Mouse (Mus musculus): ENCODE data around the gene Tap1. TPM values are rescaled to one million over a fixed set of nuclear protein-coding genes. Genes with fewer than 3 reads are reported as not detected.
"Not testable (repeated sequence)": the region's sequence is repeated elsewhere in the genome, so short reads cannot be mapped to it uniquely, and the experiment has no call there.

Gene Tap1
- polyA plus RNA-seq (2015; fragmentation: Nextera tagmentation; extraction: Ambion mirVana): 3.0 and 3.7 TPM in 2 replicates

- Histone ChIP-seq H3K36me3 (no peaks in the 10 kb centered on the region), H3K27ac (replicated peaks) (no peak within 1 kb of the TSS), H3K9me3 (no peaks in the 10 kb centered on the region), H3K4me1 (replicated peaks) (peaks cover 15% of the 10 kb centered on the region), H3K4me2 (peak within 1 kb of the TSS; percentile 77), H3K4me3 (peak within 1 kb of the TSS; percentile 46), H3K9ac (peak within 1 kb of the TSS; percentile 44), H3K27me3 (peaks cover 58% of the 10 kb centered on the region)
- WGBS: under 1% methylated on average over 45 of the region's 46 CpGs
- ATAC-seq (ENCODE audit: low FRiP score, low read depth): peak; percentile 95
These were observed at the start of gene Tap1, which contains the start of gene Psmb9 for GRCm38 (mm10) chr17:34187261-34187916. Gene Tap1 (plus strand): TSS chr17:34187553. Gene Psmb9 (minus strand): TSS chr17:34187764.

- H3K27ac ChIP-seq (replicated peaks): no peak overlapping the region
- no peak overlapping the region for H3K4me2 ChIP-seq
- H3K9me3 ChIP-seq: no peaks in the 10 kb centered on the region
- 68% methylated on average over 7 of the region's 7 CpGs for WGBS
- H3K27me3 ChIP-seq: peaks cover 48% of the 10 kb centered on the region
- peaks cover 17% of the 10 kb centered on the region for H3K4me1 ChIP-seq (replicated peaks)
- no peak overlapping the region for H3K4me3 ChIP-seq
- no peak overlapping the region for H3K9ac ChIP-seq
- no peak for ATAC-seq (ENCODE audit: low FRiP score, low read depth)
- H3K36me3 ChIP-seq: no peaks in the 10 kb centered on the region
These were observed 49.8 kb upstream of the Tap1 start for GRCm38 (mm10) chr17:34137601-34138000.

GRCm38 (mm10) chr17:34138655-34139054 is 48.7 kb upstream of the Tap1 start:
- Histone ChIP-seq H3K9me3 (no peaks in the 10 kb centered on the region), H3K4me2 (no peak overlapping the region; the same call in 1 of the 2 replicates), H3K4me3 (0 out of 2 replicates have a peak overlapping the region, but pooled peaks have one; percentile 24), H3K4me1 (replicated peaks) (peaks cover 17% of the 10 kb centered on the region), H3K9ac (no peak overlapping the region), H3K27ac (replicated peaks) (no peak overlapping the region), H3K36me3 (no peaks in the 10 kb centered on the region), H3K27me3 (peaks cover 48% of the 10 kb centered on the region)
- WGBS: 85% methylated on average over 7 of the region's 7 CpGs
- ATAC-seq (ENCODE audit: low FRiP score, low read depth): no peak

GRCm38 (mm10) chr17:34139416-34139815 is 47.9 kb upstream of the Tap1 start:
- H3K4me2 ChIP-seq: peak overlapping the region; percentile 58
- H3K4me3 ChIP-seq: peak overlapping the region; percentile 24
- ATAC-seq (ENCODE audit: low FRiP score, low read depth): no peak
- no peak overlapping the region for H3K27ac ChIP-seq (replicated peaks)
- H3K27me3 ChIP-seq: peaks cover 48% of the 10 kb centered on the region
- WGBS: 2% methylated on average over 16 of the region's 16 CpGs
- H3K4me1 ChIP-seq (replicated peaks): peaks cover 17% of the 10 kb centered on the region
- no peaks in the 10 kb centered on the region for H3K9me3 ChIP-seq
- H3K9ac ChIP-seq: no peak overlapping the region
- no peaks in the 10 kb centered on the region for H3K36me3 ChIP-seq

GRCm38 (mm10) chr17:34140240-34140639 is 47.1 kb upstream of the Tap1 start:
- no peaks in the 10 kb centered on the region for H3K36me3 ChIP-seq
- H3K9me3 ChIP-seq: no peaks in the 10 kb centered on the region
- H3K4me2 ChIP-seq: no peak overlapping the region
- H3K4me3 ChIP-seq: no peak overlapping the region
- ATAC-seq (ENCODE audit: low FRiP score, low read depth): no peak
- H3K4me1 ChIP-seq (replicated peaks): peaks cover 17% of the 10 kb centered on the region
- H3K27ac ChIP-seq (replicated peaks): no peak overlapping the region
- WGBS: 20% methylated on average over 5 of the region's 5 CpGs
- peaks cover 48% of the 10 kb centered on the region for H3K27me3 ChIP-seq
- H3K9ac ChIP-seq: no peak overlapping the region

- no peak for ATAC-seq (ENCODE audit: low FRiP score, low read depth)
These were observed 45.9 kb upstream of the Tap1 start for GRCm38 (mm10) chr17:34141448-34141847.

GRCm38 (mm10) chr17:34142456-34143010 is 44.8 kb upstream of the Tap1 start:
- Histone ChIP-seq H3K4me2 (no peak overlapping the region), H3K27ac (replicated peaks) (no peak overlapping the region), H3K4me1 (replicated peaks) (peaks cover 13% of the 10 kb centered on the region), H3K4me3 (no peak overlapping the region), H3K36me3 (no peaks in the 10 kb centered on the region), H3K9me3 (no peaks in the 10 kb centered on the region), H3K9ac (no peak overlapping the region), H3K27me3 (peaks cover 38% of the 10 kb centered on the region)
- no peak for ATAC-seq (ENCODE audit: low FRiP score, low read depth)
- 91% methylated on average over 7 of the region's 7 CpGs for WGBS

More at GRCm38 (mm10) chr17:34141448-34141847, 45.9 kb upstream of the Tap1 start:
- H3K27me3 ChIP-seq: peaks cover 48% of the 10 kb centered on the region
- no peak overlapping the region for H3K9ac ChIP-seq
- H3K4me2 ChIP-seq: no peak overlapping the region
- 40% methylated on average over 4 of the region's 4 CpGs for WGBS
- peaks cover 13% of the 10 kb centered on the region for H3K4me1 ChIP-seq (replicated peaks)
- no peaks in the 10 kb centered on the region for H3K9me3 ChIP-seq
- H3K4me3 ChIP-seq: no peak overlapping the region
- H3K36me3 ChIP-seq: no peaks in the 10 kb centered on the region
- H3K27ac ChIP-seq (replicated peaks): no peak overlapping the region

GRCm38 (mm10) chr17:34143033-34143432 is 44.3 kb upstream of the Tap1 start, which contains the start of gene H2-DMb2:
Gene H2-DMb2 (plus strand): TSS chr17:34143307.
- ATAC-seq (ENCODE audit: low FRiP score, low read depth): no peak
- H3K9ac ChIP-seq: no peak within 1 kb of the TSS
- H3K27ac ChIP-seq (replicated peaks): no peak within 1 kb of the TSS
- WGBS: 29% methylated on average over 7 of the region's 7 CpGs
- no peak within 1 kb of the TSS for H3K4me3 ChIP-seq
- no peak within 1 kb of the TSS for H3K4me2 ChIP-seq
- H3K4me1 ChIP-seq (replicated peaks): peaks cover 13% of the 10 kb centered on the region
- H3K9me3 ChIP-seq: no peaks in the 10 kb centered on the region
- H3K36me3 ChIP-seq: no peaks in the 10 kb centered on the region
- H3K27me3 ChIP-seq: peaks cover 33% of the 10 kb centered on the region

GRCm38 (mm10) chr17:34143461-34143860 is 43.9 kb upstream of the Tap1 start:
- no peak overlapping the region for H3K9ac ChIP-seq
- H3K9me3 ChIP-seq: no peaks in the 10 kb centered on the region
- peaks cover 29% of the 10 kb centered on the region for H3K27me3 ChIP-seq
- peaks cover 13% of the 10 kb centered on the region for H3K4me1 ChIP-seq (replicated peaks)
- H3K36me3 ChIP-seq: no peaks in the 10 kb centered on the region
- ATAC-seq (ENCODE audit: low FRiP score, low read depth): no peak
- no peak overlapping the region for H3K4me3 ChIP-seq
- no peak overlapping the region for H3K27ac ChIP-seq (replicated peaks)
- no peak overlapping the region for H3K4me2 ChIP-seq
- WGBS: 68% methylated on average over 4 of the region's 5 CpGs

GRCm38 (mm10) chr17:34144221-34144620 is 43.1 kb upstream of the Tap1 start:
- not testable (repeated sequence) for H3K9me3 ChIP-seq; H3K36me3 ChIP-seq; H3K27ac ChIP-seq (replicated peaks); H3K4me3 ChIP-seq; H3K4me2 ChIP-seq; ATAC-seq (ENCODE audit: low FRiP score, low read depth); H3K9ac ChIP-seq
- peaks cover 10% of the 10 kb centered on the region for H3K4me1 ChIP-seq (replicated peaks)
- 93% methylated on average over 4 of the region's 4 CpGs for WGBS
- peaks cover 21% of the 10 kb centered on the region for H3K27me3 ChIP-seq

- no peak for ATAC-seq (ENCODE audit: low FRiP score, low read depth)
- 76% methylated on average over 3 of the region's 3 CpGs for WGBS
- Histone ChIP-seq H3K36me3 (no peaks in the 10 kb centered on the region), H3K4me2 (no peak overlapping the region), H3K4me1 (replicated peaks) (peaks cover 3% of the 10 kb centered on the region), H3K9me3 (no peaks in the 10 kb centered on the region), H3K27me3 (peaks cover 14% of the 10 kb centered on the region), H3K4me3 (no peak overlapping the region), H3K9ac (no peak overlapping the region), H3K27ac (replicated peaks) (no peak overlapping the region)
These were observed 42.4 kb upstream of the Tap1 start for GRCm38 (mm10) chr17:34144960-34145371.

GRCm38 (mm10) chr17:34152923-34153322 is 34.4 kb upstream of the Tap1 start, which contains the start of gene H2-DMb1:
Gene H2-DMb1 (plus strand): TSS chr17:34153072.
- Histone ChIP-seq H3K9ac (no peak within 1 kb of the TSS), H3K4me1 (replicated peaks) (no peaks in the 10 kb centered on the region), H3K27me3 (no peaks in the 10 kb centered on the region), H3K27ac (replicated peaks) (no peak within 1 kb of the TSS), H3K9me3 (no peaks in the 10 kb centered on the region), H3K4me3 (no peak within 1 kb of the TSS), H3K36me3 (no peaks in the 10 kb centered on the region), H3K4me2 (no peak within 1 kb of the TSS)
- no peak for ATAC-seq (ENCODE audit: low FRiP score, low read depth)
- WGBS: 75% methylated on average over 4 of the region's 4 CpGs
